Mouse (Mus musculus): Measurements from ENCODE around the gene Selenoi.
"Not testable (repeated sequence)": the region's sequence is repeated elsewhere in the genome, so short reads cannot be mapped to it uniquely, and the experiment has no call there.

The Selenoi gene

GRCm38 (mm10) chr5:30232271-30232971 is at the start of gene Selenoi:
Gene Selenoi, plus strand, starts transcription at chr5:30232581.
- DNase-seq (ENCODE audit: low spot score in 2 of 2), result peak; percentile 98 to 99

GRCm38 (mm10) chr5:30187687-30188485 is 44.5 kb upstream of the Selenoi start:
- DNase-seq (ENCODE audit: low spot score in 2 of 2), result no peak

GRCm38 (mm10) chr5:30192452-30192851 is 39.9 kb upstream of the Selenoi start:
- no peak for DNase-seq (ENCODE audit: low spot score in 2 of 2)

GRCm38 (mm10) chr5:30195340-30195739 is 37.0 kb upstream of the Selenoi start:
- no peak for DNase-seq (ENCODE audit: low spot score in 2 of 2)

GRCm38 (mm10) chr5:30198257-30198656 is 34.1 kb upstream of the Selenoi start:
- no peak for DNase-seq (ENCODE audit: low spot score in 2 of 2)

GRCm38 (mm10) chr5:30201521-30201920 is 30.9 kb upstream of the Selenoi start:
- no peak for DNase-seq (ENCODE audit: low spot score in 2 of 2)

GRCm38 (mm10) chr5:30202221-30202620 is 30.2 kb upstream of the Selenoi start:
- DNase-seq (ENCODE audit: low spot score in 2 of 2), result no peak

- DNase-seq (ENCODE audit: low spot score in 2 of 2), result no peak
Observed at GRCm38 (mm10) chr5:30203216-30203885, 29.0 kb upstream of the Selenoi start.

- no peak for DNase-seq (ENCODE audit: low spot score in 2 of 2)
Observed at GRCm38 (mm10) chr5:30204441-30204840, 27.9 kb upstream of the Selenoi start.

- DNase-seq (ENCODE audit: low spot score in 2 of 2), result no peak
Observed at GRCm38 (mm10) chr5:30205034-30205433, 27.3 kb upstream of the Selenoi start.

- no peak for DNase-seq (ENCODE audit: low spot score in 2 of 2)
Observed at GRCm38 (mm10) chr5:30205493-30205892, 26.9 kb upstream of the Selenoi start, which contains the start of gene Adgrf3. Gene Adgrf3, minus strand, starts transcription at chr5:30205722.

GRCm38 (mm10) chr5:30207276-30207675 is 25.1 kb upstream of the Selenoi start:
- peak; percentile 40 to 59 for DNase-seq (ENCODE audit: low spot score in 2 of 2)

- DNase-seq (ENCODE audit: low spot score in 2 of 2), result not testable (repeated sequence)
Observed at GRCm38 (mm10) chr5:30210758-30211157, 21.6 kb upstream of the Selenoi start.

- peak; percentile 33 to 65 for DNase-seq (ENCODE audit: low spot score in 2 of 2)
Observed at GRCm38 (mm10) chr5:30214889-30215288, 17.5 kb upstream of the Selenoi start.

GRCm38 (mm10) chr5:30215970-30216369 is 16.4 kb upstream of the Selenoi start:
- DNase-seq (ENCODE audit: low spot score in 2 of 2), result no peak

- no peak for DNase-seq (ENCODE audit: low spot score in 2 of 2)
Observed at GRCm38 (mm10) chr5:30219715-30220114, 12.7 kb upstream of the Selenoi start.

- DNase-seq (ENCODE audit: low spot score in 2 of 2), result no peak
Observed at GRCm38 (mm10) chr5:30220666-30221065, 11.7 kb upstream of the Selenoi start.

GRCm38 (mm10) chr5:30222681-30223080 is 9.7 kb upstream of the Selenoi start:
- DNase-seq (ENCODE audit: low spot score in 2 of 2), result no peak

- peak in 1 of 2 experiments; percentile 40 for DNase-seq (ENCODE audit: low spot score in 2 of 2)
Observed at GRCm38 (mm10) chr5:30230901-30231300, 1.5 kb upstream of the Selenoi start.

- no peak for DNase-seq (ENCODE audit: low spot score in 2 of 2)
Observed at GRCm38 (mm10) chr5:30231891-30232270, 500 bp upstream of the Selenoi start.

GRCm38 (mm10) chr5:30233042-30233441 is 661 bp downstream of the Selenoi start:
- peak; percentile 29 to 69 for DNase-seq (ENCODE audit: low spot score in 2 of 2)

GRCm38 (mm10) chr5:30233979-30234378 is 1.6 kb downstream of the Selenoi start:
- no peak for DNase-seq (ENCODE audit: low spot score in 2 of 2)

Data from spleen, postnatal 4 days (tissue).